Mouse (Mus musculus): ENCODE measurements around the gene Oprm1. TPM values are rescaled to one million over a fixed set of nuclear protein-coding genes. Genes with fewer than 3 reads are reported as not detected.

Gene Oprm1
- polyA plus RNA-seq, 1 experiment from 2014 or later, result 0.24 TPM

GRCm38 (mm10) chr10:6885460-6885859, 127.2 kb downstream of the Oprm1 start:
- H3K4me1 ChIP-seq (ENCODE audit: control insufficient read depth, insufficient read depth, low read length), result no peaks in the 10 kb centered on the region
- H3K27ac ChIP-seq (ENCODE audit: low read length), result no peak overlapping the region
- H3K36me3 ChIP-seq (ENCODE audit: control insufficient read depth, insufficient read depth, low read length), result no peaks in the 10 kb centered on the region
- H3K4me3 ChIP-seq (ENCODE audit: low read length), result no peak overlapping the region
- no peak overlapping the region for H3K9ac ChIP-seq (ENCODE audit: low read depth, low read length)
- H3K4me2 ChIP-seq (ENCODE audit: low read depth, low read length), result no peak overlapping the region
- WGBS, result 0% methylated on average over 1 of the region's 1 CpGs
- H3K27me3 ChIP-seq (replicated peaks; ENCODE audit: control insufficient read depth, insufficient read depth, low read length), result no peaks in the 10 kb centered on the region
- ATAC-seq, result no peak
- H3K9me3 ChIP-seq (ENCODE audit: control insufficient read depth, low read length), result no peaks in the 10 kb centered on the region

- Histone ChIP-seq H3K9me3 (ENCODE audit: control insufficient read depth, low read length) (no peaks in the 10 kb centered on the region), H3K4me3 (ENCODE audit: low read length) (no peak overlapping the region), H3K27ac (ENCODE audit: low read length) (no peak overlapping the region), H3K4me1 (ENCODE audit: control insufficient read depth, insufficient read depth, low read length) (no peaks in the 10 kb centered on the region), H3K27me3 (replicated peaks; ENCODE audit: control insufficient read depth, insufficient read depth, low read length) (no peaks in the 10 kb centered on the region), H3K9ac (ENCODE audit: low read depth, low read length) (no peak overlapping the region), H3K4me2 (ENCODE audit: low read depth, low read length) (no peak overlapping the region), H3K36me3 (ENCODE audit: control insufficient read depth, insufficient read depth, low read length) (no peaks in the 10 kb centered on the region)
- ATAC-seq, result no peak
- WGBS, result 45% methylated on average over 5 of the region's 5 CpGs
Observed at GRCm38 (mm10) chr10:6889640-6890245, 131.4 kb downstream of the Oprm1 start.

GRCm38 (mm10) chr10:6890348-6891009, 132.2 kb downstream of the Oprm1 start:
- no peak for ATAC-seq
- Histone ChIP-seq H3K4me3 (ENCODE audit: low read length) (no peak overlapping the region), H3K9ac (ENCODE audit: low read depth, low read length) (no peak overlapping the region), H3K27ac (ENCODE audit: low read length) (no peak overlapping the region), H3K27me3 (replicated peaks; ENCODE audit: control insufficient read depth, insufficient read depth, low read length) (no peaks in the 10 kb centered on the region), H3K36me3 (ENCODE audit: control insufficient read depth, insufficient read depth, low read length) (no peaks in the 10 kb centered on the region), H3K4me1 (ENCODE audit: control insufficient read depth, insufficient read depth, low read length) (no peaks in the 10 kb centered on the region), H3K9me3 (ENCODE audit: control insufficient read depth, low read length) (no peaks in the 10 kb centered on the region), H3K4me2 (ENCODE audit: low read depth, low read length) (no peak overlapping the region)
- WGBS, result 69% methylated on average over 5 of the region's 5 CpGs

- H3K4me2 ChIP-seq (ENCODE audit: low read depth, low read length), result no peak overlapping the region
- no peaks in the 10 kb centered on the region for H3K36me3 ChIP-seq (ENCODE audit: control insufficient read depth, insufficient read depth, low read length)
- no peak overlapping the region for H3K9ac ChIP-seq (ENCODE audit: low read depth, low read length)
- 66% methylated on average over 3 of the region's 3 CpGs for WGBS
- H3K9me3 ChIP-seq (ENCODE audit: control insufficient read depth, low read length), result no peaks in the 10 kb centered on the region
- no peak overlapping the region for H3K4me3 ChIP-seq (ENCODE audit: low read length)
- H3K27me3 ChIP-seq (replicated peaks; ENCODE audit: control insufficient read depth, insufficient read depth, low read length), result no peaks in the 10 kb centered on the region
- H3K4me1 ChIP-seq (ENCODE audit: control insufficient read depth, insufficient read depth, low read length), result no peaks in the 10 kb centered on the region
- ATAC-seq, result no peak
- no peak overlapping the region for H3K27ac ChIP-seq (ENCODE audit: low read length)
Observed at GRCm38 (mm10) chr10:6895796-6896195, 137.5 kb downstream of the Oprm1 start.

- no peaks in the 10 kb centered on the region for H3K36me3 ChIP-seq (ENCODE audit: control insufficient read depth, insufficient read depth, low read length)
- H3K4me3 ChIP-seq (ENCODE audit: low read length), result no peak overlapping the region
- H3K4me1 ChIP-seq (ENCODE audit: control insufficient read depth, insufficient read depth, low read length), result no peaks in the 10 kb centered on the region
- H3K9me3 ChIP-seq (ENCODE audit: control insufficient read depth, low read length), result no peaks in the 10 kb centered on the region
- no peak overlapping the region for H3K9ac ChIP-seq (ENCODE audit: low read depth, low read length)
- H3K4me2 ChIP-seq (ENCODE audit: low read depth, low read length), result no peak overlapping the region
- no peak overlapping the region for H3K27ac ChIP-seq (ENCODE audit: low read length)
- no peaks in the 10 kb centered on the region for H3K27me3 ChIP-seq (replicated peaks; ENCODE audit: control insufficient read depth, insufficient read depth, low read length)
- ATAC-seq, result no peak
- WGBS, result 76% methylated on average over 3 of the region's 3 CpGs
Observed at GRCm38 (mm10) chr10:6896659-6897303, 138.5 kb downstream of the Oprm1 start.

GRCm38 (mm10) chr10:6900126-6900525, 141.8 kb downstream of the Oprm1 start:
- Histone ChIP-seq H3K9ac (ENCODE audit: low read depth, low read length) (no peak overlapping the region), H3K9me3 (ENCODE audit: control insufficient read depth, low read length) (no peaks in the 10 kb centered on the region), H3K27ac (ENCODE audit: low read length) (no peak overlapping the region), H3K4me2 (ENCODE audit: low read depth, low read length) (no peak overlapping the region), H3K4me3 (ENCODE audit: low read length) (no peak overlapping the region), H3K36me3 (ENCODE audit: control insufficient read depth, insufficient read depth, low read length) (no peaks in the 10 kb centered on the region), H3K4me1 (ENCODE audit: control insufficient read depth, insufficient read depth, low read length) (no peaks in the 10 kb centered on the region), H3K27me3 (replicated peaks; ENCODE audit: control insufficient read depth, insufficient read depth, low read length) (no peaks in the 10 kb centered on the region)
- no peak for ATAC-seq
- WGBS, result 89% methylated on average over 4 of the region's 4 CpGs

- Histone ChIP-seq H3K27me3 (replicated peaks; ENCODE audit: control insufficient read depth, insufficient read depth, low read length) (no peaks in the 10 kb centered on the region), H3K36me3 (ENCODE audit: control insufficient read depth, insufficient read depth, low read length) (no peaks in the 10 kb centered on the region), H3K4me2 (ENCODE audit: low read depth, low read length) (no peak overlapping the region), H3K27ac (ENCODE audit: low read length) (no peak overlapping the region), H3K9ac (ENCODE audit: low read depth, low read length) (no peak overlapping the region), H3K4me1 (ENCODE audit: control insufficient read depth, insufficient read depth, low read length) (no peaks in the 10 kb centered on the region), H3K4me3 (ENCODE audit: low read length) (no peak overlapping the region), H3K9me3 (ENCODE audit: control insufficient read depth, low read length) (no peaks in the 10 kb centered on the region)
- 83% methylated on average over 3 of the region's 3 CpGs for WGBS
- no peak for ATAC-seq
Observed at GRCm38 (mm10) chr10:6901819-6902393, 143.6 kb downstream of the Oprm1 start.

- Histone ChIP-seq H3K27me3 (replicated peaks; ENCODE audit: control insufficient read depth, insufficient read depth, low read length) (no peaks in the 10 kb centered on the region), H3K9ac (ENCODE audit: low read depth, low read length) (no peak overlapping the region), H3K36me3 (ENCODE audit: control insufficient read depth, insufficient read depth, low read length) (no peaks in the 10 kb centered on the region), H3K4me3 (ENCODE audit: low read length) (no peak overlapping the region), H3K27ac (ENCODE audit: low read length) (no peak overlapping the region), H3K4me1 (ENCODE audit: control insufficient read depth, insufficient read depth, low read length) (no peaks in the 10 kb centered on the region), H3K4me2 (ENCODE audit: low read depth, low read length) (no peak overlapping the region), H3K9me3 (ENCODE audit: control insufficient read depth, low read length) (no peaks in the 10 kb centered on the region)
- ATAC-seq, result no peak
- 70% methylated on average over 2 of the region's 2 CpGs for WGBS
Observed at GRCm38 (mm10) chr10:6909763-6910162, 151.5 kb downstream of the Oprm1 start.

GRCm38 (mm10) chr10:6915991-6916390, 157.7 kb downstream of the Oprm1 start:
- H3K4me1 ChIP-seq (ENCODE audit: control insufficient read depth, insufficient read depth, low read length), result no peaks in the 10 kb centered on the region
- no peak for ATAC-seq
- no peaks in the 10 kb centered on the region for H3K27me3 ChIP-seq (replicated peaks; ENCODE audit: control insufficient read depth, insufficient read depth, low read length)
- H3K9me3 ChIP-seq (ENCODE audit: control insufficient read depth, low read length), result no peaks in the 10 kb centered on the region
- no peak overlapping the region for H3K4me2 ChIP-seq (ENCODE audit: low read depth, low read length)
- no peak overlapping the region for H3K27ac ChIP-seq (ENCODE audit: low read length)
- H3K9ac ChIP-seq (ENCODE audit: low read depth, low read length), result no peak overlapping the region
- no peak overlapping the region for H3K4me3 ChIP-seq (ENCODE audit: low read length)
- no peaks in the 10 kb centered on the region for H3K36me3 ChIP-seq (ENCODE audit: control insufficient read depth, insufficient read depth, low read length)
- 66% methylated on average over 1 of the region's 1 CpGs for WGBS

All from intestine, embryonic 16.5 days (tissue).